Mouse (Mus musculus): ENCODE measurements around the gene Stard13.

Stard13 gene

DNA sequence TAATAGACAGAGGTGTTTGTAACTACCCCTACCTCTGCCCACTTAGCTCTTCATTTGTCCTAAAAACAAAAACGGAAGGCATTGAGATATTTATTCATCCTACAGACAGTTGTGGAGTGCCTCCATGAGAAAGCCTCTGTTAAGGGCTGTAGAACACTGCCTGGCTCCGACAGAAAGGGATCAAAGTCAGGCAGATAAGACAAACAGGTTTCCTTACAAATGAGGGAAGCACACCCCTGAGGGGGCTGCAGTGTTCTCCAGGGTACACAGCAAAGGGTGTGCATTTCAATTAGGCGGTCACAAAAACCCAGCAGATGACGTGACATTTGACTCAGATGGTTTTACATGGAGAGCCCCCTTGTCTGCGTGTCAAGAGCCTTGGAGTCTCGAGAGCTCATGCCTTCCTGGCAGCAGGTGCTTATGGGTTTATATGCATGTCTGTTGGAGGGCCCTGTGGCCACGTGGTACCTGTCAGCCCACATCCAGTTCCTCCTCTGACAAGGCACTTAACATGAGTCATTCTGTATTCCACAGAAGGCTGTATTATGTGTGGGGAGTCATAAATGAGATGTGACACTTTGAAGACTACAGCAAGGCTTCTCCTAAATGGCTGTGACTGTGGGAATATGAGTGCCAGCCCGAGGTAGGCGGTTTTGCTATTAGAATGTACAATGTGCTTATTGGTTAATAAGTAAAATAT, 129.1 kb downstream of the Stard13 start:
- DNase-seq (ENCODE audit: low spot score), result no peak

DNA sequence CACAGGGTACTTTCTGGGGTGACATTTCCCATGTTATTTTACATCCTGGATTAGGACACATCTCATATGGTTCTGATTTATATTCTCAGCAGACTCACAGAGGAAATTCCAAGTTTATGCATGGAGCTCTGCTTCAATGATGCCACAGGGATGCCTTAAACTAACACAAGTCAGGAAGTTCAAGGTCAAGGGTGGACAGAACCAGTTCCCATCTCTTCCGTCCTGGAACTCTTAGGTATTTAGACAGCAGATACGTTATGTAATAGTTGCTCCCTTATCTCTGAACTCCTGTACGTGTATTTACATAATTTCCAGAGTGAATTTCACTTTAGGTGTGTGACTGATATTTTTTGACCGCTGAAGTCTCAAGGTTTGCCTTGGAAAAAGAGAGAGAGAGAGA, 130.4 kb downstream of the Stard13 start:
- DNase-seq (ENCODE audit: low spot score), result peak; percentile 45

- DNase-seq (ENCODE audit: low spot score), result no peak
Measured at GRCm38 (mm10) chr5:151102262-151102661, 131.4 kb downstream of the Stard13 start.

- DNase-seq (ENCODE audit: low spot score), result no peak
Measured at GRCm38 (mm10) chr5:151096012-151096411, 137.6 kb downstream of the Stard13 start.

DNA sequence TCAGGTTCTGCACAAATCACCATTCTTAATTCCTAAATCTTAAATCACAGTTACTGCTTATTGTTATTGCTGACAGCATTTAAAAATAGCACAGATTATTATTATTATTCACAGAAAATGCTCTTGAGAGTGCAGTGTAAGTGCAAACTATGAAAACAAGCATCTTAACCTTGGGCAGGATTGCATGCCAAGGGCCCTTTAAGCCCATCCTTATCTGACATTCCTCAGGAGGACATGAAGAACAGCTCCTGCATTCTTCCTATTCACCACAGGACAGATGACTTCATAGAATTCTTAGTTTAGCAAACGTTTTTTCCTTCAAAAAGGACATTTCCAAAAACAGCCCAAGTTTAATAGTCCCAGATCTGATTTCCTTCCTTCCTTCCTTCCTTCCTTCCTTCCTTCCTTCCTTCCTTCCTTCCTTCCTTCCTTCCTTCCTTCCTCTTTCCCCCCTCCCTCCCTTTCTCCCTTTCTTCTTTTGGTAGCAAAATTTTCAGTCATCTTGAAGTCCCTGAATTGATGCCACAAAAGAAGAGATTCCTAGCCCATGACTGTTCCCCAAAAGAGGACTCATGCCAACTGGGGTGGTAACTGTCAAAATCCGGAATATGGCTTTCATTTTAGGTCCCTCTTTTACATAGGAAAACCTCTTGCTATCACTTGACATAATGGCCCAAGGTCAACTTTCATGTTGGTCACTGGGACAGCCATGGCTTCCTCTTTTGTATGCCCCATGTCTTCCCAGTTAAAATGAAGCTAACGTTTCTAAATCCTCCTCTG, 140.6 kb downstream of the Stard13 start:
- no peak for DNase-seq (ENCODE audit: low spot score)

DNA sequence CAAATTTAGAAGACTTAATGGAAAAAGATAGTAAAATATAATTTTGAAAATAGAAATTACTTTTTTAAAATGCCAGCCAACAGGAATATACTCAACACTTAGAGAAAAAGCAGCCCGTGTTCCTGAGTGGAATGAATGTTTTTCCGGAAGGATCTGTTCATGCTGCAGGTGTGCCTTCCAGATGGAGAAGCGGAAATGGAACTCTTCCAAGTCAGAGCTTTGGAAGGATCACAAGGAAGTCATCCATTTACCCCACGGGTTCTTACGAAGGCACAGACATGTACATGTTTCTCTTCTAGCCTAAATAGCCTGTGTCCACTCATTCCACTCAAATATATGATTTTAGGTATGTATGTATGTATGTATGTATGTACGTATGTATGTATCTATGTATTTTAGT, 142.6 kb downstream of the Stard13 start:
- DNase-seq (ENCODE audit: low spot score), result no peak

DNA sequence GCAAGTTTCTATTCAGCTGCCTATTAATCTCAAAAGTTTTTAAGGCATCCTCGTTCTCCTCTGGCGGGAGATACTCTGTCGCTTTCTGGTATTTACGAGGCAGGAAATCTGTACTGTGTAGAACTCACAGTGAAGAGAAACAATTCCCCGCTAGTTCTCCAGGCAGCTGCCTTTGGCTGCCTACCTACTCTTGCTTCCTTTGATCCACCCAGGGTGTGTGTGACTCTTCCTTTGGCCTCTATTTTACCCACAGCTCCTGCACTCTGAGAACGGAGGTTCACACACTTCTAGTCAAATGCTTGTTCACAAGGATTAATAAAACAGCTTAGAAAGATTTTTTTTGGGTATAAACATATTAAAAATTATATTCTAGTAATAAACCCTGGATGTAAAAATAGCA, 144.4 kb downstream of the Stard13 start:
- DNase-seq (ENCODE audit: low spot score), result no peak

- DNase-seq (ENCODE audit: low spot score), result no peak
Measured at GRCm38 (mm10) chr5:151086425-151087202, 147.0 kb downstream of the Stard13 start.

DNA sequence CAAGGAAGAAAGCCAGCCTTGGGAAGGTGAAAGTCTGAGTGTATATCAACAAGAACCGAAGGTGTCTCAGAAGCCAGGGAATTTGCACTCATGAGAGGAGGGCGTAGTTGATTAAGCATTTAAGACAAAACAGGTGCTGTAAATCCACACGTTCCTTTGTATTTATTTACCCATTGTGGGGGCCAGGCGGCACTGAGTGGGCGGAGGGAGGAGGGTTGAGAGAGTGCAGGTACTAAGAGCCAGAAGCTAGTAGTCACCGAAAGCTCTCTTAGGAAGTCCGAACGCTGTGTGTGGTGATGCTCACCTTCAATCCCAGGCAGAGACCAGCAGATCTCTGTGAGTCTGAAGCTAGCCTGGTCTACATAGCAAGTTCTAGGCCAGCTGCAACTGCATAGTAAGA, 147.9 kb downstream of the Stard13 start:
- DNase-seq (ENCODE audit: low spot score), result no peak

DNA sequence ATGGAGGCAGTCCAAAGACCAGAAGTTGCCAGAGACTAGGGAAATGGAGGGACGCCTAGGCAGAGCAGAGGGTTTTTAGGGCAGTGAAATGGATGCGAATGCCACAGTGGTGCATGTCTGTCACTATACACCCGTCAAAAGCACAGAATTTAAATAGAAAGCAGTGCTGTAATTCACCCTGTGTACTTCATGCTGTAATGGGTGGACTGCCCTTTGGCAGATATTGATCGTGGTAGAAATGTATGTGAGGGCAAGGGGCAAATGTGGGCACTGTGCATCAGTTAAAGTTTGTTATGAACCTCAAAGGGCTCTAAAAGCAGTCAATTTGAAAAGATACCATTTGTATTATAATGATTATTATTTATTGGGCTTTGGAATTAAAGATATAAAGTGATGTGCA, 153.4 kb downstream of the Stard13 start:
- no peak for DNase-seq (ENCODE audit: low spot score)

- no peak for DNase-seq (ENCODE audit: low spot score)
Measured at GRCm38 (mm10) chr5:151077953-151078352, 155.7 kb downstream of the Stard13 start.

GRCm38 (mm10) chr5:151076917-151077316, 156.7 kb downstream of the Stard13 start:
- no peak for DNase-seq (ENCODE audit: low spot score)

GRCm38 (mm10) chr5:151074282-151074681, 159.4 kb downstream of the Stard13 start:
- DNase-seq (ENCODE audit: low spot score), result no peak

GRCm38 (mm10) chr5:151071430-151071829, 162.2 kb downstream of the Stard13 start:
- DNase-seq (ENCODE audit: low spot score), result no peak

GRCm38 (mm10) chr5:151070896-151071295, 162.7 kb downstream of the Stard13 start:
- peak; percentile 25 for DNase-seq (ENCODE audit: low spot score)

DNA sequence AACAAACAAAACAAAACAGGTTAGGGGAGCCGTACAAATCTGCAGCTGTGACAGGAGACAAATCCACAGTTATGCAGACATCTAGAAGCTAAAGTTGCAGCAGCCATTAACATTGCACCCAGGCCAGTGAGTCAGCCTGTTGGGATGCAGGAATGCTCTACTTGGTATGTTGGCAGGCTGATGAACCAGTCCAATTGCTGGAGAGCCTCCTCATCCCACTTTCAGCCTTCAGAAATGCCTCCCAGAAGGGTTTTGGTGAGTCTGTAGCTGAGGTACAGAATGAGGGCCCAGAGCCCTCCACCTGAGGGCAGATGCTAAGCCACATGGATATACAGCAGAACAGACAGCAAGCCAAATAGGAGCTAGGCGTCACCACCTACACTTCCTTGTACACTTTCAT, 164.1 kb downstream of the Stard13 start:
- no peak for DNase-seq (ENCODE audit: low spot score)

GRCm38 (mm10) chr5:151066016-151066415, 167.6 kb downstream of the Stard13 start:
- DNase-seq (ENCODE audit: low spot score), result no peak

DNA sequence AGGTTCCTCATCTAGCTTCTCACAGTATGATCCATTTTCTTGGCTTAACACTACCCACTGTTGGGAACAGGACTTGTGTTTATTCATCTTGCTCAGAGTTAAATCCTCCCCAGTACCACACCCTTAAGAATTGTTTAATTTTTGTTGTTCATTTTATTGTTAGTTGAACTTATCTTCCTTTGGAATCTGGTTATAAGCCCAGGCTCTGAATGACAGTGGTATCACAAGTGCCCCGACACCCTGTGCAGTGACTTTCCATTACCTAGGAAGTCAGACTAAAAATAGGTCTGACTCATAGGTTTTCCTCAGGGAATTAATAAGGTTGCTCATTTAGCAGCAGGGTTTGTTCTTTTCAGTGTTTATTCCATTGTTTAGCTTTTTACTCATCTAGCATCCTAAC, 168.4 kb downstream of the Stard13 start:
- no peak for DNase-seq (ENCODE audit: low spot score)

- DNase-seq (ENCODE audit: low spot score), result no peak
Measured at GRCm38 (mm10) chr5:151061942-151062341, 171.7 kb downstream of the Stard13 start.

- no peak for DNase-seq (ENCODE audit: low spot score)
Measured at GRCm38 (mm10) chr5:151060476-151060875, 173.2 kb downstream of the Stard13 start.

- no peak for DNase-seq (ENCODE audit: low spot score)
Measured at GRCm38 (mm10) chr5:151059772-151060171, 173.9 kb downstream of the Stard13 start.

- DNase-seq (ENCODE audit: low spot score), result no peak
Measured at GRCm38 (mm10) chr5:151059352-151059751, 174.3 kb downstream of the Stard13 start.

GRCm38 (mm10) chr5:151057716-151058115, 175.9 kb downstream of the Stard13 start:
- DNase-seq (ENCODE audit: low spot score), result no peak
